Mouse (Mus musculus): ENCODE data around the gene Pga5.

DNA sequence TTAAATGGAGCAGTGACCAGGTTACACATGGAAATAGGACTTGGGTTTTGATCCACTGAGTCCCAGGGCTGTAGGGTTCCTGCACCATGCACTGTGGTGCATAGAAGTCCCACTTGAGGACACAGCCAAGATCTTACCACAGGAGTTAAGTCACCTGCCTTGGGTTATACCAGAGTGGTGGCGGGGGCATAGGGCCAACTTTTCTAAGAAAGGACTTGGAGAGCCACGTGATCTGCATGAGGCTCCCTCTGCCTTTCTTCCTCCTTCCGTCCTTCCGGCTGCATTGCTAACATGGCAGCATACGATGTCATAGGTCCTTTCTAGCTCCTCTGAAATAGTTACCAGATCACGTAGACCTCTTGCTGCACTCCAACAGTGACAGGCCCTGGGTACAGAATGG lies 37.6 kb upstream of the Pga5 start:
- TF ChIP-seq CTCF (conservative IDR thresholded peaks at IDR 0.05 in 1 of 2, IDR thresholded peaks at IDR 0.05 in 1 of 2; ENCODE audit: low read depth in 2 of 2, low read length in 2 of 2), result no peak
- TF ChIP-seq TCF12 (IDR thresholded peaks at IDR 0.05; ENCODE audit: low read depth, low read length), result no peak
- TF ChIP-seq POLR2A (IDR thresholded peaks at IDR 0.05; ENCODE audit: low read depth, low read length), result no peak
- TF ChIP-seq MAFK (IDR thresholded peaks at IDR 0.05; ENCODE audit: insufficient replicate concordance, low read length), result no peak
- no peak for TF ChIP-seq USF1 (IDR thresholded peaks at IDR 0.05; ENCODE audit: low read depth, low read length)
- no peak for TF ChIP-seq E2F4 (IDR thresholded peaks at IDR 0.05; ENCODE audit: insufficient replicate concordance, low read depth, low read length)
- no peak for TF ChIP-seq NRF1 (IDR thresholded peaks at IDR 0.05; ENCODE audit: low read depth, low read length)

All from CH12.LX (cell line).